Mouse (Mus musculus) lung, embryonic 14.5 days (tissue): ENCODE results near the gene Chst5. TPM values are rescaled to one million over a fixed set of nuclear protein-coding genes. Genes with fewer than 3 reads are reported as not detected.
A peak's percentile ranks its signal among the peaks of the same experiment; 100 is the strongest.

Experiments used
- ATAC-seq: fragments of 200-750 bp; cut with Nextera tagmentation; 2 replicates; pipeline ENCODE4 v1.8.0; 2017; ENCODE audit warnings: mild to moderate bottlenecking, moderate TSS enrichment, moderate library complexity; ENCODE audit not compliant: insufficient read depth
- DNase-seq: peaks from one replicate; pipeline ENCODE4 v3.0.0-alpha.2; 2015
- H3K27ac ChIP-seq: fragments of 300-500 bp; sonication (generic); 2 replicates; pipeline ENCODE4 v1.5.1; 2014; ENCODE audit warnings: low read depth, mild to moderate bottlenecking, moderate library complexity
- H3K27me3 ChIP-seq: fragments of 300-500 bp; sonication (generic); 2 replicates; pipeline ENCODE4 v1.6.1; 2014; ENCODE audit warnings: low read length, control low read depth; ENCODE audit not compliant: insufficient read depth
- H3K36me3 ChIP-seq: fragments of 300-500 bp; sonication (generic); 2 replicates; pipeline ENCODE4 v1.6.1; 2014; ENCODE audit warnings: control low read depth; ENCODE audit not compliant: insufficient read depth
- H3K4me1 ChIP-seq: fragments of 300-500 bp; sonication (generic); 2 replicates; pipeline ENCODE4 v1.6.1; 2014; ENCODE audit warnings: antibody characterized with exemption, control low read depth; ENCODE audit not compliant: insufficient read depth
- H3K4me2 ChIP-seq: fragments of 300-500 bp; sonication (generic); 2 replicates; pipeline ENCODE4 v1.6.1; 2014; ENCODE audit warnings: mild to moderate bottlenecking
- H3K4me3 ChIP-seq: fragments of 300-500 bp; sonication (generic); 2 replicates; pipeline ENCODE4 v1.5.1; 2014; ENCODE audit warnings: low read depth, low read length
- H3K9ac ChIP-seq: fragments of 300-500 bp; sonication (generic); 2 replicates; pipeline ENCODE4 v1.6.1; 2014
- H3K9me3 ChIP-seq: fragments of 300-500 bp; sonication (generic); 2 replicates; pipeline ENCODE4 v1.6.1; 2016; ENCODE audit warnings: low read depth, low read length, control low read depth
- CTCF ChIP-seq: IDR thresholded peaks from 2 replicates; pipeline ENCODE4 v1.5.1; 2016; ENCODE audit warnings: antibody characterized with exemption, low read depth
- WGBS: fragments of 180-500 bp; shearing (Covaris S2); extraction: QIAGEN DNeasy Blood & Tissue Kit; methylation state at CpG from one replicate; pipeline ENCODE4 v1.1.7; 2014; 5-methylcytosine and 5-hydroxymethylcytosine counted together
- polyA plus RNA-seq: library from polyadenylated mRNA; unstranded; fragments of >200 nt; fragmentation: Nextera tagmentation; extraction: Ambion mirVana; gene quantifications from 2 replicates; pipeline ENCODE4 v1.2.1, GENCODE M21; 2014

The Chst5 gene
- polyA plus RNA-seq, 1 experiment from 2014 or later: 5.3 TPM

GRCm38 (mm10) chr8:111870379-111870778 is 39.9 kb downstream of the Chst5 start:
- DNase-seq: no peak
- ATAC-seq: no peak
- no peak overlapping the region for H3K27ac ChIP-seq
- H3K4me1 ChIP-seq: no peaks in the 10 kb centered on the region
- no peaks in the 10 kb centered on the region for H3K27me3 ChIP-seq
- 80% methylated on average over 3 of the region's 3 CpGs for WGBS
- no peak overlapping the region for H3K4me3 ChIP-seq
- no peaks in the 10 kb centered on the region for H3K9me3 ChIP-seq
- peaks cover 13% of the 10 kb centered on the region; the same call in 1 of the 2 replicates for H3K36me3 ChIP-seq
- no peak for TF ChIP-seq CTCF
- no peak overlapping the region for H3K9ac ChIP-seq
- no peak overlapping the region for H3K4me2 ChIP-seq

- ATAC-seq: no peak
Observed at GRCm38 (mm10) chr8:111868664-111869063, 41.6 kb downstream of the Chst5 start.

DNA sequence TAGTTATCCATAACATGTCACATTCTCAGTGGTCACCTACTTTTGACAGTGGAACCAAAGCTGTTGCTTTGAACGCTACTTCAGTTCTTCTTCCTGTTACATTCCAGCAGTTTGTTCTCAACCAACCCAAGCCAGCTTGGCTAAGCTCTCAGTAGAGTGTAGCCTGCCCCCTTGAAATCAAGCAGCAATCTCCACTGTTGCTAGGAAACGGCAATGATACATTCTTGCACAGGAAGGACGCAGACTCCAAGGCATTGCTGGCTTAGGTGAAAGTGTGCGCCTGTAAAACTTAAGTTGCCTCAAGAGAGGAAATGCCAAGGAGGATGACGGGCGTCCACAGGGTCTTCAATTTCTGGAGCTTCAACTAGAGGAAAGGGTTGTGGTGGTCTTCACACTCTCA is 44.4 kb downstream of the Chst5 start:
- DNase-seq: peak; percentile 62

More at GRCm38 (mm10) chr8:111868664-111869063, 41.6 kb downstream of the Chst5 start:
- no peaks in the 10 kb centered on the region for H3K9me3 ChIP-seq
- H3K27me3 ChIP-seq: no peaks in the 10 kb centered on the region
- no peak overlapping the region for H3K4me3 ChIP-seq
- H3K27ac ChIP-seq: no peak overlapping the region
- no peaks in the 10 kb centered on the region for H3K4me1 ChIP-seq
- H3K9ac ChIP-seq: no peak overlapping the region
- no peak for TF ChIP-seq CTCF
- DNase-seq: no peak
- H3K4me2 ChIP-seq: no peak overlapping the region
- 35% methylated on average over 2 of the region's 2 CpGs for WGBS
- peaks cover 16% of the 10 kb centered on the region; the same call in 1 of the 2 replicates for H3K36me3 ChIP-seq

GRCm38 (mm10) chr8:111865130-111865852 is 45.0 kb downstream of the Chst5 start:
- H3K27ac ChIP-seq: no peak overlapping the region
- 72% methylated on average over 8 of the region's 8 CpGs for WGBS
- H3K4me1 ChIP-seq: no peaks in the 10 kb centered on the region
- ATAC-seq (no peak), DNase-seq (no peak)
- no peak for TF ChIP-seq CTCF
- no peaks in the 10 kb centered on the region for H3K27me3 ChIP-seq
- peaks cover 16% of the 10 kb centered on the region; the same call in 1 of the 2 replicates for H3K36me3 ChIP-seq
- no peak overlapping the region for H3K9ac ChIP-seq
- no peak overlapping the region for H3K4me3 ChIP-seq
- H3K4me2 ChIP-seq: no peak overlapping the region
- no peaks in the 10 kb centered on the region for H3K9me3 ChIP-seq

More for the DNA sequence above, 44.4 kb downstream of the Chst5 start:
- no peak overlapping the region for H3K9ac ChIP-seq
- TF ChIP-seq CTCF: no peak
- 68% methylated on average over 6 of the region's 6 CpGs for WGBS
- H3K4me1 ChIP-seq: no peaks in the 10 kb centered on the region
- H3K36me3 ChIP-seq: peaks cover 16% of the 10 kb centered on the region; the same call in 1 of the 2 replicates
- H3K27me3 ChIP-seq: no peaks in the 10 kb centered on the region
- H3K9me3 ChIP-seq: no peaks in the 10 kb centered on the region
- no peak overlapping the region for H3K4me3 ChIP-seq
- H3K27ac ChIP-seq: no peak overlapping the region
- ATAC-seq: peak; percentile 56; the same call in 1 of the 2 replicates
- H3K4me2 ChIP-seq: no peak overlapping the region

GRCm38 (mm10) chr8:111864648-111865047 is 45.6 kb downstream of the Chst5 start:
- H3K4me2 ChIP-seq: no peak overlapping the region
- H3K36me3 ChIP-seq: peaks cover 12% of the 10 kb centered on the region; the same call in 1 of the 2 replicates
- no peak for ATAC-seq
- DNase-seq: no peak
- H3K9me3 ChIP-seq: no peaks in the 10 kb centered on the region
- TF ChIP-seq CTCF: no peak
- H3K4me1 ChIP-seq: no peaks in the 10 kb centered on the region
- no peak overlapping the region for H3K27ac ChIP-seq
- H3K27me3 ChIP-seq: no peaks in the 10 kb centered on the region
- no peak overlapping the region for H3K4me3 ChIP-seq
- WGBS: 80% methylated on average over 8 of the region's 8 CpGs
- H3K9ac ChIP-seq: no peak overlapping the region

DNA sequence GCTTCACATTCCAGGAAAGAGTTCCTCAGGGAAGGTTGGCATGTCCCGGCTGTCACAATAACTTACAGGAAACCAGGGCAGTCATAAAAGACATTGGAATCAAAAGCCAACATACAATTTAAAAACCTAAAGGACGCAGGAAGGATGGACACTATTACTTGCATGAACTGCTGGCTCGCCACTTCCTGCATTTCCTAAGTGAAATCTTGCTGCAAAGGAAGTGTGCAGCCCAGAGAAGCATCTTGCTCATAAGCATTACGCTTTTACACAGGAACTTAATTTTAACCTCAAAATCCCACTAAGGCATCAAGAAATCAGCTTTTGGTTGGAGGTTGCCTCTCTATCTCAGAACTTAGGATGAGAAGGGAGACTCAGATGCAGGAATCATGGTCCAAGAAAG is 47.0 kb downstream of the Chst5 start:
- no peak overlapping the region for H3K4me3 ChIP-seq
- H3K36me3 ChIP-seq: peaks cover 12% of the 10 kb centered on the region; the same call in 1 of the 2 replicates
- no peak overlapping the region for H3K9ac ChIP-seq
- H3K27me3 ChIP-seq: no peaks in the 10 kb centered on the region
- H3K27ac ChIP-seq: peak overlapping the region; percentile 16; the same call in 1 of the 2 replicates
- WGBS: 81% methylated on average over 4 of the region's 4 CpGs
- ATAC-seq (no peak), DNase-seq (peak; percentile 26)
- no peak overlapping the region for H3K4me2 ChIP-seq
- no peaks in the 10 kb centered on the region for H3K9me3 ChIP-seq
- no peak for TF ChIP-seq CTCF
- no peaks in the 10 kb centered on the region for H3K4me1 ChIP-seq

DNA sequence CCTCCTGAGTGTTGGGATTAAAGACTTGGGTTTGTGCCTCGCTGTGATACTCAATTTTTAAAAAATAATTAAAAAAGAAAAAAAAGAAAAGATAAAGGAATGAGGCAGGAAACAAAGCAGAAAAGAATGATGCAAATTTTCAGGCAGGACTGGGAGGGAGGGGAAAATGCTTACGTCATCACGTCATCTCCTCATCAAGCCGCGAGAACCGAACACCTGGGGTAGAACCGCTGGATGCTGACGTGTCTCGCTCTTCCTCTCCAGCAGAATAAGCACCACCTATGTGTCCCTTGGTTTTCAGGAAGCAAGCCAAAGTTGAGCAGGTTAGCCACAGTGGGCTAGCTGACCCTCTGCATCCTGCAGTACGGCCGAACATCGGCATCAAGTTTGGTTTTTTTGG is 54.3 kb downstream of the Chst5 start:
- ATAC-seq (no peak), DNase-seq (no peak)
- Histone ChIP-seq H3K9me3 (no peaks in the 10 kb centered on the region), H3K27me3 (no peaks in the 10 kb centered on the region), H3K9ac (no peak overlapping the region), H3K27ac (no peak overlapping the region), H3K4me1 (no peaks in the 10 kb centered on the region; the same call in 1 of the 2 replicates), H3K4me2 (no peak overlapping the region), H3K36me3 (no peaks in the 10 kb centered on the region), H3K4me3 (no peak overlapping the region)
- TF ChIP-seq CTCF: no peak
- WGBS: 87% methylated on average over 12 of the region's 12 CpGs
